Mouse (Mus musculus): ENCODE results near the gene 2610001J05Rik.
"Not testable (repeated sequence)": the region's sequence is repeated elsewhere in the genome, so short reads cannot be mapped to it uniquely, and the experiment has no call there.

2610001J05Rik gene

GRCm38 (mm10) chr6:13870919-13871624 is at the start of gene 2610001J05Rik:
TSS of gene 2610001J05Rik (minus strand) at chr6:13871518.
- DNase-seq (ENCODE audit: low spot score) = peak; percentile 86

- no peak for DNase-seq (ENCODE audit: low spot score)
Observed at GRCm38 (mm10) chr6:13909762-13910537, 38.6 kb upstream of the 2610001J05Rik start.

GRCm38 (mm10) chr6:13902941-13903627 is 31.8 kb upstream of the 2610001J05Rik start:
- DNase-seq (ENCODE audit: low spot score) = no peak

GRCm38 (mm10) chr6:13884877-13885592 is 13.7 kb upstream of the 2610001J05Rik start:
- DNase-seq (ENCODE audit: low spot score) = no peak

- no peak for DNase-seq (ENCODE audit: low spot score)
Observed at GRCm38 (mm10) chr6:13882919-13883318, 11.6 kb upstream of the 2610001J05Rik start.

- no peak for DNase-seq (ENCODE audit: low spot score)
Observed at GRCm38 (mm10) chr6:13873959-13874358, 2.6 kb upstream of the 2610001J05Rik start.

GRCm38 (mm10) chr6:13872076-13872475 is 758 bp upstream of the 2610001J05Rik start:
- no peak for DNase-seq (ENCODE audit: low spot score)

GRCm38 (mm10) chr6:13871625-13871958 is 274 bp upstream of the 2610001J05Rik start:
- no peak for DNase-seq (ENCODE audit: low spot score)

- DNase-seq (ENCODE audit: low spot score) = peak; percentile 2
Observed at GRCm38 (mm10) chr6:13870289-13870741, 1.0 kb downstream of the 2610001J05Rik start.

- DNase-seq (ENCODE audit: low spot score) = no peak
Observed at GRCm38 (mm10) chr6:13860596-13860995, 10.7 kb downstream of the 2610001J05Rik start.

GRCm38 (mm10) chr6:13859877-13860585 is 11.3 kb downstream of the 2610001J05Rik start:
- DNase-seq (ENCODE audit: low spot score) = no peak

- DNase-seq (ENCODE audit: low spot score) = no peak
Observed at GRCm38 (mm10) chr6:13854230-13854629, 17.1 kb downstream of the 2610001J05Rik start.

GRCm38 (mm10) chr6:13853244-13853643 is 18.1 kb downstream of the 2610001J05Rik start:
- no peak for DNase-seq (ENCODE audit: low spot score)

GRCm38 (mm10) chr6:13846031-13846430 is 25.3 kb downstream of the 2610001J05Rik start:
- DNase-seq (ENCODE audit: low spot score) = not testable (repeated sequence)

GRCm38 (mm10) chr6:13839345-13840054 is 31.8 kb downstream of the 2610001J05Rik start, which contains the start of gene Gpr85:
TSS of gene Gpr85 (minus strand) at chr6:13839942.
- no peak for DNase-seq (ENCODE audit: low spot score)

GRCm38 (mm10) chr6:13838677-13839344 is 32.5 kb downstream of the 2610001J05Rik start:
- DNase-seq (ENCODE audit: low spot score) = peak; percentile 69

- no peak for DNase-seq (ENCODE audit: low spot score)
Observed at GRCm38 (mm10) chr6:13837916-13838676, 33.2 kb downstream of the 2610001J05Rik start.

GRCm38 (mm10) chr6:13836967-13837570 is 34.2 kb downstream of the 2610001J05Rik start:
- DNase-seq (ENCODE audit: low spot score) = no peak

Measured in ovary, postnatal 36 days (tissue).